Mouse (Mus musculus): ENCODE measurements around the gene Camk2n1.
"Not testable (repeated sequence)": the region's sequence is repeated elsewhere in the genome, so short reads cannot be mapped to it uniquely, and the experiment has no call there.

Camk2n1 gene

GRCm38 (mm10) chr4:138453753-138454570 is at the start of gene Camk2n1:
Gene Camk2n1 (plus strand): TSS chr4:138454314.
- peak; percentile 91 for DNase-seq

- no peak for DNase-seq
Observed at GRCm38 (mm10) chr4:138404806-138405205, 49.3 kb upstream of the Camk2n1 start.

GRCm38 (mm10) chr4:138407479-138408194 is 46.5 kb upstream of the Camk2n1 start:
- no peak for DNase-seq

GRCm38 (mm10) chr4:138411011-138411410 is 43.1 kb upstream of the Camk2n1 start:
- DNase-seq, result no peak

GRCm38 (mm10) chr4:138411504-138412121 is 42.5 kb upstream of the Camk2n1 start:
- DNase-seq, result no peak

GRCm38 (mm10) chr4:138414725-138415124 is 39.4 kb upstream of the Camk2n1 start:
- DNase-seq, result no peak

- DNase-seq, result no peak
Observed at GRCm38 (mm10) chr4:138415991-138416390, 38.1 kb upstream of the Camk2n1 start.

- no peak for DNase-seq
Observed at GRCm38 (mm10) chr4:138416414-138416813, 37.7 kb upstream of the Camk2n1 start.

- DNase-seq, result no peak
Observed at GRCm38 (mm10) chr4:138417882-138418281, 36.2 kb upstream of the Camk2n1 start.

GRCm38 (mm10) chr4:138418340-138418957 is 35.7 kb upstream of the Camk2n1 start:
- no peak for DNase-seq

GRCm38 (mm10) chr4:138425028-138425427 is 29.1 kb upstream of the Camk2n1 start:
- DNase-seq, result no peak

- DNase-seq, result not testable (repeated sequence)
Observed at GRCm38 (mm10) chr4:138425604-138426003, 28.5 kb upstream of the Camk2n1 start.

- DNase-seq, result peak; percentile 74
Observed at GRCm38 (mm10) chr4:138426778-138427705, 27.1 kb upstream of the Camk2n1 start.

GRCm38 (mm10) chr4:138429778-138430177 is 24.3 kb upstream of the Camk2n1 start:
- DNase-seq, result no peak

- no peak for DNase-seq
Observed at GRCm38 (mm10) chr4:138431340-138431739, 22.8 kb upstream of the Camk2n1 start.

- DNase-seq, result peak; percentile 96
Observed at GRCm38 (mm10) chr4:138434347-138435316, 19.5 kb upstream of the Camk2n1 start, which contains the start of gene Mul1. Gene Mul1 (plus strand): TSS chr4:138434671.

- no peak for DNase-seq
Observed at GRCm38 (mm10) chr4:138440062-138440461, 14.1 kb upstream of the Camk2n1 start.

GRCm38 (mm10) chr4:138444941-138445340 is 9.2 kb upstream of the Camk2n1 start:
- DNase-seq, result no peak

- no peak for DNase-seq
Observed at GRCm38 (mm10) chr4:138446981-138447380, 7.1 kb upstream of the Camk2n1 start.

- peak; percentile 89 for DNase-seq
Observed at GRCm38 (mm10) chr4:138447387-138447786, 6.7 kb upstream of the Camk2n1 start.

Measured in cerebellum, adult 11-12 months (tissue).